Mouse (Mus musculus) retina, postnatal 1 day (tissue): ENCODE results near the gene Adgrg1.

ENCODE experiments used
- DNase-seq: peaks from one replicate; pipeline ENCODE4 v3.0.0-alpha.2; 2012

Adgrg1 gene

GRCm38 (mm10) chr8:94976651-94977417, 2.3 kb downstream of the Adgrg1 start:
- no peak for DNase-seq

- peak; percentile 80 for DNase-seq
These were observed 3.6 kb downstream of the Adgrg1 start for GRCm38 (mm10) chr8:94978131-94978530.

- DNase-seq = no peak
These were observed 4.2 kb downstream of the Adgrg1 start for GRCm38 (mm10) chr8:94978593-94979319.

GRCm38 (mm10) chr8:94980176-94980575, 5.6 kb downstream of the Adgrg1 start:
- DNase-seq = no peak

- no peak for DNase-seq
These were observed 6.4 kb downstream of the Adgrg1 start for GRCm38 (mm10) chr8:94980976-94981375.

- no peak for DNase-seq
These were observed 7.3 kb downstream of the Adgrg1 start for GRCm38 (mm10) chr8:94981848-94982247.

- peak; percentile 62 for DNase-seq
These were observed 8.6 kb downstream of the Adgrg1 start for GRCm38 (mm10) chr8:94983146-94983545.

- DNase-seq = peak; percentile 70
These were observed 9.4 kb downstream of the Adgrg1 start for GRCm38 (mm10) chr8:94983881-94984516.

- no peak for DNase-seq
These were observed 10.5 kb downstream of the Adgrg1 start for GRCm38 (mm10) chr8:94985023-94985422.

- peak; percentile 89 for DNase-seq
These were observed 12.1 kb downstream of the Adgrg1 start for GRCm38 (mm10) chr8:94986676-94987075.

- DNase-seq = no peak
These were observed 13.0 kb downstream of the Adgrg1 start for GRCm38 (mm10) chr8:94987553-94987952.

- no peak for DNase-seq
These were observed 14.1 kb downstream of the Adgrg1 start for GRCm38 (mm10) chr8:94988619-94989018.

- no peak for DNase-seq
These were observed 15.2 kb downstream of the Adgrg1 start for GRCm38 (mm10) chr8:94989711-94990110.

- no peak for DNase-seq
These were observed 16.3 kb downstream of the Adgrg1 start for GRCm38 (mm10) chr8:94990598-94991453.

GRCm38 (mm10) chr8:94991454-94991994, 17.0 kb downstream of the Adgrg1 start:
- no peak for DNase-seq

GRCm38 (mm10) chr8:94992010-94992409, 17.5 kb downstream of the Adgrg1 start:
- no peak for DNase-seq

- DNase-seq = no peak
These were observed 18.0 kb downstream of the Adgrg1 start for GRCm38 (mm10) chr8:94992534-94992933.

GRCm38 (mm10) chr8:94992996-94993724, 18.6 kb downstream of the Adgrg1 start:
- no peak for DNase-seq

- DNase-seq = peak; percentile 96
These were observed 19.5 kb downstream of the Adgrg1 start for GRCm38 (mm10) chr8:94994006-94994405.

GRCm38 (mm10) chr8:94994510-94994909, 20.0 kb downstream of the Adgrg1 start:
- no peak for DNase-seq

GRCm38 (mm10) chr8:94995336-94995893, 20.9 kb downstream of the Adgrg1 start:
- no peak for DNase-seq
